Mouse (Mus musculus): ENCODE measurements around the gene Pip4k2b. TPM values are rescaled to one million over a fixed set of nuclear protein-coding genes. Genes with fewer than 3 reads are reported as not detected.
A peak's percentile ranks its signal among the peaks of the same experiment; 100 is the strongest.

Gene Pip4k2b
- polyA plus RNA-seq, 1 experiment from 2014 or later, result 2.3 TPM

GRCm38 (mm10) chr11:97717369-97718280 is 26.9 kb downstream of the Pip4k2b start:
- no peak for TF ChIP-seq CTCF (IDR thresholded peaks at IDR 0.05; ENCODE audit: low read depth)
- DNase-seq (no peak), ATAC-seq (ENCODE audit: insufficient read depth) (no peak)
- Histone ChIP-seq H3K4me3 (ENCODE audit: low read depth, low read length) (no peak overlapping the region), H3K27ac (ENCODE audit: low read depth) (no peak overlapping the region), H3K4me2 (no peak overlapping the region), H3K4me1 (ENCODE audit: insufficient read depth) (no peaks in the 10 kb centered on the region), H3K27me3 (ENCODE audit: insufficient read depth, low read length) (no peaks in the 10 kb centered on the region), H3K36me3 (ENCODE audit: insufficient read depth) (peaks cover 84% of the 10 kb centered on the region), H3K9me3 (ENCODE audit: low read depth, low read length) (no peaks in the 10 kb centered on the region), H3K9ac (no peak overlapping the region)
- WGBS, result 81% methylated on average over 26 of the region's 26 CpGs

GRCm38 (mm10) chr11:97716021-97716420 is 28.5 kb downstream of the Pip4k2b start:
- no peak for TF ChIP-seq CTCF (IDR thresholded peaks at IDR 0.05; ENCODE audit: low read depth)

GRCm38 (mm10) chr11:97714784-97715760 is 29.4 kb downstream of the Pip4k2b start:
- peak; percentile 68 for DNase-seq

More at GRCm38 (mm10) chr11:97716021-97716420, 28.5 kb downstream of the Pip4k2b start:
- Histone ChIP-seq H3K4me3 (ENCODE audit: low read depth, low read length) (no peak overlapping the region), H3K4me1 (ENCODE audit: insufficient read depth) (no peaks in the 10 kb centered on the region), H3K9me3 (ENCODE audit: low read depth, low read length) (no peaks in the 10 kb centered on the region), H3K27ac (ENCODE audit: low read depth) (no peak overlapping the region), H3K9ac (no peak overlapping the region), H3K4me2 (no peak overlapping the region), H3K27me3 (ENCODE audit: insufficient read depth, low read length) (no peaks in the 10 kb centered on the region), H3K36me3 (ENCODE audit: insufficient read depth) (peaks cover 84% of the 10 kb centered on the region)
- no peak for ATAC-seq (ENCODE audit: insufficient read depth)
- WGBS, result 89% methylated on average over 8 of the region's 8 CpGs
- no peak for DNase-seq

GRCm38 (mm10) chr11:97714356-97714755 is 30.1 kb downstream of the Pip4k2b start:
- TF ChIP-seq CTCF (IDR thresholded peaks at IDR 0.05; ENCODE audit: low read depth), result peak; percentile 39
- Histone ChIP-seq H3K4me3 (ENCODE audit: low read depth, low read length) (no peak overlapping the region), H3K9me3 (ENCODE audit: low read depth, low read length) (no peaks in the 10 kb centered on the region), H3K9ac (no peak overlapping the region), H3K4me2 (no peak overlapping the region), H3K27me3 (ENCODE audit: insufficient read depth, low read length) (no peaks in the 10 kb centered on the region), H3K4me1 (ENCODE audit: insufficient read depth) (no peaks in the 10 kb centered on the region), H3K36me3 (ENCODE audit: insufficient read depth) (peaks cover 74% of the 10 kb centered on the region), H3K27ac (ENCODE audit: low read depth) (no peak overlapping the region)
- WGBS, result 87% methylated on average over 3 of the region's 3 CpGs
- peak; percentile 25 for DNase-seq
- ATAC-seq (ENCODE audit: insufficient read depth), result no peak

More at GRCm38 (mm10) chr11:97714784-97715760, 29.4 kb downstream of the Pip4k2b start:
- Histone ChIP-seq H3K9me3 (ENCODE audit: low read depth, low read length) (no peaks in the 10 kb centered on the region), H3K27me3 (ENCODE audit: insufficient read depth, low read length) (no peaks in the 10 kb centered on the region), H3K4me2 (no peak overlapping the region), H3K27ac (ENCODE audit: low read depth) (no peak overlapping the region), H3K4me3 (ENCODE audit: low read depth, low read length) (no peak overlapping the region), H3K4me1 (ENCODE audit: insufficient read depth) (no peaks in the 10 kb centered on the region), H3K9ac (no peak overlapping the region), H3K36me3 (ENCODE audit: insufficient read depth) (peaks cover 80% of the 10 kb centered on the region)
- 80% methylated on average over 14 of the region's 14 CpGs for WGBS
- ATAC-seq (ENCODE audit: insufficient read depth), result no peak
- no peak for TF ChIP-seq CTCF (IDR thresholded peaks at IDR 0.05; ENCODE audit: low read depth)

- ATAC-seq (ENCODE audit: insufficient read depth) (no peak), DNase-seq (no peak)
- Histone ChIP-seq H3K9ac (no peak overlapping the region), H3K27ac (ENCODE audit: low read depth) (no peak overlapping the region), H3K4me1 (ENCODE audit: insufficient read depth) (no peaks in the 10 kb centered on the region), H3K27me3 (ENCODE audit: insufficient read depth, low read length) (no peaks in the 10 kb centered on the region), H3K36me3 (ENCODE audit: insufficient read depth) (peaks cover 74% of the 10 kb centered on the region), H3K9me3 (ENCODE audit: low read depth, low read length) (no peaks in the 10 kb centered on the region), H3K4me2 (no peak overlapping the region), H3K4me3 (ENCODE audit: low read depth, low read length) (no peak overlapping the region)
- 81% methylated on average over 8 of the region's 8 CpGs for WGBS
- no peak for TF ChIP-seq CTCF (IDR thresholded peaks at IDR 0.05; ENCODE audit: low read depth)
Observed at GRCm38 (mm10) chr11:97713896-97714295, 30.6 kb downstream of the Pip4k2b start.

- Histone ChIP-seq H3K36me3 (ENCODE audit: insufficient read depth) (peaks cover 74% of the 10 kb centered on the region), H3K27me3 (ENCODE audit: insufficient read depth, low read length) (no peaks in the 10 kb centered on the region), H3K4me3 (ENCODE audit: low read depth, low read length) (no peak overlapping the region), H3K4me1 (ENCODE audit: insufficient read depth) (no peaks in the 10 kb centered on the region), H3K9ac (no peak overlapping the region), H3K4me2 (no peak overlapping the region), H3K9me3 (ENCODE audit: low read depth, low read length) (no peaks in the 10 kb centered on the region), H3K27ac (ENCODE audit: low read depth) (no peak overlapping the region)
- no peak for TF ChIP-seq CTCF (IDR thresholded peaks at IDR 0.05; ENCODE audit: low read depth)
- no peak for ATAC-seq (ENCODE audit: insufficient read depth)
- DNase-seq, result no peak
- 87% methylated on average over 15 of the region's 15 CpGs for WGBS
Observed at GRCm38 (mm10) chr11:97712286-97712685, 32.2 kb downstream of the Pip4k2b start.
